Mouse (Mus musculus): ENCODE results near the gene Clasrp. TPM values are rescaled to one million over a fixed set of nuclear protein-coding genes. Genes with fewer than 3 reads are reported as not detected.

Gene Clasrp
- total RNA-seq (2014; rRNA removed), result 74.4 and 97.4 TPM in 2 replicates
- polyA plus RNA-seq (2015; fragmentation: Nextera tagmentation; extraction: Ambion mirVana), result 70.3 and 74.7 TPM in 2 replicates

- H3K27me3 ChIP-seq (ENCODE audit: insufficient read depth, low read length), result no peaks in the 10 kb centered on the region
- 2% methylated on average over 54 of the region's 57 CpGs for WGBS
Observed at GRCm38 (mm10) chr7:19603849-19604605, at the start of gene Clasrp. Gene Clasrp, minus strand, starts transcription at chr7:19604486.

GRCm38 (mm10) chr7:19652614-19653013 is 48.3 kb upstream of the Clasrp start:
- WGBS, result 98% methylated on average over 2 of the region's 2 CpGs
- Histone ChIP-seq H3K36me3 (ENCODE audit: insufficient read depth, low read length) (peaks cover 49% of the 10 kb centered on the region), H3K4me2 (ENCODE audit: low read depth, low read length, poor library complexity, severe bottlenecking) (no peak overlapping the region)

More at GRCm38 (mm10) chr7:19603849-19604605, at the start of gene Clasrp:
- TF ChIP-seq CTCF (IDR thresholded peaks at IDR 0.05), result peak; percentile 49
- peak within 1 kb of the TSS; percentile 93 for H3K4me2 ChIP-seq (ENCODE audit: low read depth, low read length, poor library complexity, severe bottlenecking)
- peak within 1 kb of the TSS; percentile 78 for H3K27ac ChIP-seq (ENCODE audit: low read depth, low read length)
- peak within 1 kb of the TSS; percentile 100 for H3K9ac ChIP-seq (replicated peaks; ENCODE audit: low read length, poor library complexity, severe bottlenecking)
- no peaks in the 10 kb centered on the region for H3K9me3 ChIP-seq (ENCODE audit: low read length)
- H3K4me1 ChIP-seq (ENCODE audit: insufficient read depth, low read length), result peaks cover 14% of the 10 kb centered on the region
- peaks cover 21% of the 10 kb centered on the region; the same call in 1 of the 2 replicates for H3K36me3 ChIP-seq (ENCODE audit: insufficient read depth, low read length)
- DNase-seq (ENCODE audit: low spot score) (peak; percentile 95), ATAC-seq (ENCODE audit: low FRiP score) (peak; percentile 87)
- peak within 1 kb of the TSS; percentile 98 for H3K4me3 ChIP-seq (ENCODE audit: low read depth, low read length)

GRCm38 (mm10) chr7:19651063-19651786 is 46.9 kb upstream of the Clasrp start:
- DNase-seq (ENCODE audit: low spot score), result no peak
- H3K4me1 ChIP-seq (ENCODE audit: insufficient read depth, low read length), result no peaks in the 10 kb centered on the region
- H3K27me3 ChIP-seq (ENCODE audit: insufficient read depth, low read length), result no peaks in the 10 kb centered on the region
- no peaks in the 10 kb centered on the region for H3K9me3 ChIP-seq (ENCODE audit: low read length)
- H3K36me3 ChIP-seq (ENCODE audit: insufficient read depth, low read length), result peaks cover 55% of the 10 kb centered on the region
- 95% methylated on average over 6 of the region's 6 CpGs for WGBS
- no peak overlapping the region for H3K27ac ChIP-seq (ENCODE audit: low read depth, low read length)
- no peak overlapping the region for H3K4me2 ChIP-seq (ENCODE audit: low read depth, low read length, poor library complexity, severe bottlenecking)
- no peak for TF ChIP-seq CTCF (IDR thresholded peaks at IDR 0.05)
- ATAC-seq (ENCODE audit: low FRiP score), result no peak
- H3K4me3 ChIP-seq (ENCODE audit: low read depth, low read length), result no peak overlapping the region
- no peak overlapping the region for H3K9ac ChIP-seq (replicated peaks; ENCODE audit: low read length, poor library complexity, severe bottlenecking)

More at GRCm38 (mm10) chr7:19652614-19653013, 48.3 kb upstream of the Clasrp start:
- Histone ChIP-seq H3K4me3 (ENCODE audit: low read depth, low read length) (no peak overlapping the region), H3K4me1 (ENCODE audit: insufficient read depth, low read length) (no peaks in the 10 kb centered on the region), H3K27ac (ENCODE audit: low read depth, low read length) (no peak overlapping the region), H3K9ac (replicated peaks; ENCODE audit: low read length, poor library complexity, severe bottlenecking) (no peak overlapping the region), H3K27me3 (ENCODE audit: insufficient read depth, low read length) (no peaks in the 10 kb centered on the region), H3K9me3 (ENCODE audit: low read length) (no peaks in the 10 kb centered on the region)
- ATAC-seq (ENCODE audit: low FRiP score), result no peak
- DNase-seq (ENCODE audit: low spot score), result no peak
- no peak for TF ChIP-seq CTCF (IDR thresholded peaks at IDR 0.05)

GRCm38 (mm10) chr7:19641223-19641622 is 36.9 kb upstream of the Clasrp start:
- H3K4me3 ChIP-seq (ENCODE audit: low read depth, low read length), result no peak overlapping the region
- no peak overlapping the region for H3K9ac ChIP-seq (replicated peaks; ENCODE audit: low read length, poor library complexity, severe bottlenecking)
- no peak for TF ChIP-seq CTCF (IDR thresholded peaks at IDR 0.05)
- ATAC-seq (ENCODE audit: low FRiP score), result no peak
- 93% methylated on average over 4 of the region's 4 CpGs for WGBS
- no peak overlapping the region for H3K4me2 ChIP-seq (ENCODE audit: low read depth, low read length, poor library complexity, severe bottlenecking)
- H3K27ac ChIP-seq (ENCODE audit: low read depth, low read length), result no peak overlapping the region
- DNase-seq (ENCODE audit: low spot score), result no peak
- peaks cover 85% of the 10 kb centered on the region for H3K36me3 ChIP-seq (ENCODE audit: insufficient read depth, low read length)
- H3K4me1 ChIP-seq (ENCODE audit: insufficient read depth, low read length), result no peaks in the 10 kb centered on the region
- H3K9me3 ChIP-seq (ENCODE audit: low read length), result no peaks in the 10 kb centered on the region
- no peaks in the 10 kb centered on the region for H3K27me3 ChIP-seq (ENCODE audit: insufficient read depth, low read length)

- no peak for DNase-seq (ENCODE audit: low spot score)
Observed at GRCm38 (mm10) chr7:19635074-19635827, 31.0 kb upstream of the Clasrp start.

More at GRCm38 (mm10) chr7:19635074-19635827, 31.0 kb upstream of the Clasrp start:
- WGBS, result 90% methylated on average over 11 of the region's 11 CpGs
- Histone ChIP-seq H3K36me3 (ENCODE audit: insufficient read depth, low read length) (peaks cover 81% of the 10 kb centered on the region), H3K9me3 (ENCODE audit: low read length) (no peaks in the 10 kb centered on the region), H3K27ac (ENCODE audit: low read depth, low read length) (no peak overlapping the region), H3K9ac (replicated peaks; ENCODE audit: low read length, poor library complexity, severe bottlenecking) (no peak overlapping the region), H3K4me1 (ENCODE audit: insufficient read depth, low read length) (no peaks in the 10 kb centered on the region), H3K27me3 (ENCODE audit: insufficient read depth, low read length) (no peaks in the 10 kb centered on the region), H3K4me3 (ENCODE audit: low read depth, low read length) (no peak overlapping the region), H3K4me2 (ENCODE audit: low read depth, low read length, poor library complexity, severe bottlenecking) (no peak overlapping the region)
- ATAC-seq (ENCODE audit: low FRiP score), result no peak
- TF ChIP-seq CTCF (IDR thresholded peaks at IDR 0.05), result no peak

All from midbrain, postnatal 0 days (tissue).